Mouse (Mus musculus): ENCODE data around the gene Cox18. TPM values are rescaled to one million over a fixed set of nuclear protein-coding genes. Genes with fewer than 3 reads are reported as not detected.

The Cox18 gene
- total RNA-seq, 2 experiments from 2014 or later = 22.4 to 23.7 TPM

Other genes starting within 250 kb of the Cox18 start
- 100 to 1,000 TPM; 106 to 117 TPM for gene Ankrd17, start 142.6 kb upstream of the Cox18 start, total RNA-seq (2021)
- 1 to 10 TPM; 2.1 to 2.6 TPM for gene Gm9958, start 143.2 kb upstream of the Cox18 start, total RNA-seq (2021)
- gene Alb, start 236.9 kb upstream of the Cox18 start, total RNA-seq (2021) = not detected

All from layer of hippocampus, postnatal 36 days (tissue).